16 mouse cellular contexts compared by ENCODE assay signal in the genomic region with DNA sequence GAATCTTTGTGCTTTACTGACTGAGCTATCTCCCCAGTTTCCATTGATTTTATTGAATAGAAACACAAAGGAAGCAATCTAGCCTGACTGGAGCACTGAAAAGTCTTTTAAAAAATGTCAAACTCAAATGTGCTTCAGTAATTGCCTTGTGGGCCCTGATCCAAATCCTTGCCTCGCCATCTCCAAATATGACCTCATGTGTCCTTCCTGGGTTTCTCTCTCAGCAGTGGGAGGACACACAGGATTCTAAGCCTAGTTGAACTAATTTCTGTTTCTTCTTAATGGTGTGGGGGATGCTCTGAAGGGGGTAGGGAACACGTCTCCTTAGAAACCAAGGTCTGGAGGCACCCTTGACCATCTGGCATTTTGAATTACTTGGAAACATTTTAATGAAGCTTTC. TPM values are rescaled to one million over a fixed set of nuclear protein-coding genes. Genes with fewer than 3 reads are reported as not detected.
A peak's percentile ranks its signal among the peaks of the same experiment; 100 is the strongest.
DNase-seq lines count a peak whose midpoint lies in the region; ATAC-seq and TF ChIP-seq lines count a peak whose summit lies in the region.
"Had no signal": no experiment of that assay in that cellular context is flagged by ENCODE, and none has a peak within 500 bp of the region (broad histone marks: within the 10 kb centered on the region; RNA-seq: fewer than 3 reads in every experiment).

No protein-coding gene starts in this region.

- WGBS in forebrain, embryonic 13.5 days, result 13% methylated on average over 2 of the region's 2 CpGs
- WGBS in forebrain, embryonic 15.5 days, result 7% methylated on average over 2 of the region's 2 CpGs
- 14% methylated on average over 2 of the region's 2 CpGs for WGBS in hindbrain, postnatal 0 days
- 60% methylated on average over 2 of the region's 2 CpGs for WGBS in hindbrain, embryonic 11.5 days
- WGBS in stomach, embryonic 16.5 days, result 33% methylated on average over 2 of the region's 2 CpGs

- H3K4me2 ChIP-seq in forebrain, embryonic 13.5 days, result no peak overlapping the region
- H3K4me2 ChIP-seq in forebrain, embryonic 15.5 days (replicated peaks), result no peak overlapping the region
- no peak overlapping the region for H3K4me2 ChIP-seq in hindbrain, postnatal 0 days (ENCODE audit: low read depth, low read length)
- no peak overlapping the region for H3K4me2 ChIP-seq in hindbrain, embryonic 11.5 days (replicated peaks; ENCODE audit: low read depth, low read length)
- H3K4me2 ChIP-seq in stomach, embryonic 16.5 days (ENCODE audit: low read depth, low read length), result no peak overlapping the region
- H3K4me2 ChIP-seq: hindbrain, embryonic 13.5 days; midbrain, embryonic 13.5 days; neural tube, embryonic 15.5 days had no signal

- TF ChIP-seq CTCF in hindbrain, postnatal 0 days (IDR thresholded peaks at IDR 0.05; ENCODE audit: low read depth), result no peak

- peaks cover 12% of the 10 kb centered on the region; the same call in 1 of the 2 replicates for H3K4me1 ChIP-seq in forebrain, embryonic 13.5 days
- H3K4me1 ChIP-seq in forebrain, embryonic 15.5 days, result peaks cover 10% of the 10 kb centered on the region; the same call in 1 of the 2 replicates
- no peaks in the 10 kb centered on the region for H3K4me1 ChIP-seq in hindbrain, postnatal 0 days (ENCODE audit: insufficient read depth, low read length)
- H3K4me1 ChIP-seq in hindbrain, embryonic 11.5 days (replicated peaks; ENCODE audit: control insufficient read depth, insufficient read depth, low read length), result no peaks in the 10 kb centered on the region
- peaks cover 3% of the 10 kb centered on the region; the same call in 1 of the 2 replicates for H3K4me1 ChIP-seq in stomach, embryonic 16.5 days (ENCODE audit: control insufficient read depth, insufficient read depth, low read length)
- H3K4me1 ChIP-seq: hindbrain, embryonic 13.5 days; neural tube, embryonic 15.5 days had no signal

- no peak overlapping the region for H3K4me3 ChIP-seq in forebrain, embryonic 13.5 days
- no peak overlapping the region for H3K4me3 ChIP-seq in forebrain, embryonic 15.5 days
- H3K4me3 ChIP-seq in hindbrain, postnatal 0 days (ENCODE audit: low read length), result no peak overlapping the region
- H3K4me3 ChIP-seq in hindbrain, embryonic 11.5 days (ENCODE audit: low read depth, low read length), result no peak overlapping the region
- H3K4me3 ChIP-seq in stomach, embryonic 16.5 days (replicated peaks; ENCODE audit: low read length), result no peak overlapping the region
- H3K4me3 ChIP-seq: erythroblast, embryonic 14.5 days; hindbrain, embryonic 13.5 days; midbrain, embryonic 13.5 days; neural tube, embryonic 15.5 days had no signal

- peak; percentile 57 for DNase-seq in hindbrain, postnatal 0 days (ENCODE audit: low spot score)
- no peak for DNase-seq in hindbrain, embryonic 11.5 days (ENCODE audit: low spot score)
- peak; percentile 35 for DNase-seq in ovary, postnatal 14 days (ENCODE audit: low spot score)
- DNase-seq in ovary, postnatal 36 days (ENCODE audit: low spot score), result no peak
- DNase-seq: lung, postnatal 36 days had no signal

- peak; percentile 61 for ATAC-seq in forebrain, embryonic 13.5 days
- ATAC-seq in forebrain, embryonic 15.5 days (replicated peaks), result no peak
- 0 out of 2 replicates have a peak, but pooled peaks have one; percentile 45 for ATAC-seq in hindbrain, postnatal 0 days
- no peak for ATAC-seq in hindbrain, embryonic 11.5 days (ENCODE audit: low FRiP score)
- peak; percentile 33; the same call in 1 of the 2 replicates for ATAC-seq in stomach, embryonic 16.5 days (ENCODE audit: insufficient read depth, low FRiP score)
- no peak for ATAC-seq in inflammation-experienced regulatory T-cells, adult 6 months
- ATAC-seq: midbrain, embryonic 13.5 days; Patski had no signal

- no peaks in the 10 kb centered on the region for H3K27me3 ChIP-seq in forebrain, embryonic 13.5 days
- H3K27me3 ChIP-seq in forebrain, embryonic 15.5 days, result no peaks in the 10 kb centered on the region
- no peaks in the 10 kb centered on the region for H3K27me3 ChIP-seq in hindbrain, postnatal 0 days (ENCODE audit: insufficient read depth, low read length)
- no peaks in the 10 kb centered on the region for H3K27me3 ChIP-seq in hindbrain, embryonic 11.5 days (ENCODE audit: control insufficient read depth, insufficient read depth, low read length)
- H3K27me3 ChIP-seq in stomach, embryonic 16.5 days (ENCODE audit: control insufficient read depth, insufficient read depth, low read length), result no peaks in the 10 kb centered on the region
- H3K27me3 ChIP-seq: hindbrain, embryonic 13.5 days; midbrain, embryonic 13.5 days; neural tube, embryonic 15.5 days had no signal

- H3K9ac ChIP-seq in forebrain, embryonic 13.5 days, result no peak overlapping the region
- H3K9ac ChIP-seq in forebrain, embryonic 15.5 days (replicated peaks), result no peak overlapping the region
- H3K9ac ChIP-seq in hindbrain, postnatal 0 days (replicated peaks; ENCODE audit: low read length), result no peak overlapping the region
- no peak overlapping the region for H3K9ac ChIP-seq in hindbrain, embryonic 11.5 days (ENCODE audit: low read depth, low read length)
- H3K9ac ChIP-seq in stomach, embryonic 16.5 days (ENCODE audit: low read length), result no peak overlapping the region
- H3K9ac ChIP-seq: hindbrain, embryonic 13.5 days; midbrain, embryonic 13.5 days; neural tube, embryonic 15.5 days had no signal

- no peak overlapping the region for H3K27ac ChIP-seq in forebrain, embryonic 13.5 days
- no peak overlapping the region for H3K27ac ChIP-seq in forebrain, embryonic 15.5 days (replicated peaks)
- H3K27ac ChIP-seq in hindbrain, postnatal 0 days, result no peak overlapping the region
- H3K27ac ChIP-seq in hindbrain, embryonic 11.5 days (ENCODE audit: low read depth, low read length), result no peak overlapping the region
- no peak overlapping the region for H3K27ac ChIP-seq in stomach, embryonic 16.5 days (ENCODE audit: low read length)
- H3K27ac ChIP-seq: hindbrain, embryonic 13.5 days; midbrain, embryonic 13.5 days; neural tube, embryonic 15.5 days had no signal

- no peaks in the 10 kb centered on the region for H3K9me3 ChIP-seq in forebrain, embryonic 13.5 days (replicated peaks)
- no peaks in the 10 kb centered on the region for H3K9me3 ChIP-seq in forebrain, embryonic 15.5 days
- no peaks in the 10 kb centered on the region for H3K9me3 ChIP-seq in hindbrain, postnatal 0 days (ENCODE audit: low read length)
- no peaks in the 10 kb centered on the region for H3K9me3 ChIP-seq in hindbrain, embryonic 11.5 days (ENCODE audit: control insufficient read depth, low read length)
- H3K9me3 ChIP-seq in stomach, embryonic 16.5 days (replicated peaks; ENCODE audit: control insufficient read depth, low read length), result no peaks in the 10 kb centered on the region
- H3K9me3 ChIP-seq: hindbrain, embryonic 13.5 days; midbrain, embryonic 13.5 days; neural tube, embryonic 15.5 days had no signal

- H3K36me3 ChIP-seq in forebrain, embryonic 13.5 days (ENCODE audit: poor library complexity, severe bottlenecking), result no peaks in the 10 kb centered on the region
- H3K36me3 ChIP-seq in forebrain, embryonic 15.5 days, result no peaks in the 10 kb centered on the region
- H3K36me3 ChIP-seq in hindbrain, postnatal 0 days (ENCODE audit: insufficient read depth, low read length), result no peaks in the 10 kb centered on the region
- no peaks in the 10 kb centered on the region for H3K36me3 ChIP-seq in hindbrain, embryonic 11.5 days (ENCODE audit: control insufficient read depth, insufficient read depth, low read length)
- H3K36me3 ChIP-seq in stomach, embryonic 16.5 days (ENCODE audit: control insufficient read depth, insufficient read depth, low read length), result no peaks in the 10 kb centered on the region
- H3K36me3 ChIP-seq: hindbrain, embryonic 13.5 days; midbrain, embryonic 13.5 days; neural tube, embryonic 15.5 days had no signal

RNA-seq across cellular contexts. Expression of a gene that starts 22.3 kb away (rescaled TPM):
- 0.11 TPM in 1 of 2 replicates, not detected in the other for polyA plus RNA-seq in forebrain, embryonic 13.5 days (2015; fragmentation: Nextera tagmentation; extraction: Ambion mirVana)
- polyA plus RNA-seq in forebrain, embryonic 15.5 days (2015; fragmentation: Nextera tagmentation; extraction: Ambion mirVana), result 0.33 and 0.49 TPM in 2 replicates
- 0.65 and 1.3 TPM in 2 replicates for total RNA-seq in hindbrain, postnatal 0 days (2014; rRNA removed)
- 1.4 and 1.5 TPM in 2 replicates for polyA plus RNA-seq in hindbrain, postnatal 0 days (2015; fragmentation: Nextera tagmentation; extraction: Ambion mirVana)
- polyA plus RNA-seq in hindbrain, embryonic 11.5 days (2014; fragmentation: Nextera tagmentation; extraction: Ambion mirVana), result 0.11 TPM in 1 of 2 replicates, not detected in the other
- 0.49 and 0.50 TPM in 2 replicates for polyA plus RNA-seq in stomach, embryonic 16.5 days (2015; fragmentation: Nextera tagmentation; extraction: Ambion mirVana)
- polyA plus RNA-seq in inflammation-experienced regulatory T-cells, adult 6 months (2017; shearing (Covaris generic)), result not detected
- polyA plus RNA-seq: erythroblast, embryonic 14.5 days; liver, adult 2 months; midbrain, embryonic 13.5 days; Patski had no signal

RNA-seq across cellular contexts. Expression of a gene that starts 54.0 kb away (rescaled TPM):
- 0.71 and 7.2 TPM in 2 replicates for polyA plus RNA-seq in forebrain, embryonic 13.5 days (2015; fragmentation: Nextera tagmentation; extraction: Ambion mirVana)
- polyA plus RNA-seq in forebrain, embryonic 15.5 days (2015; fragmentation: Nextera tagmentation; extraction: Ambion mirVana), result 0.80 and 1.0 TPM in 2 replicates
- not detected in 2 replicates for total RNA-seq in hindbrain, postnatal 0 days (2014; rRNA removed)
- not detected in 2 replicates for polyA plus RNA-seq in hindbrain, postnatal 0 days (2015; fragmentation: Nextera tagmentation; extraction: Ambion mirVana)
- 0.18 TPM in 1 of 2 replicates, not detected in the other for polyA plus RNA-seq in hindbrain, embryonic 11.5 days (2014; fragmentation: Nextera tagmentation; extraction: Ambion mirVana)
- polyA plus RNA-seq in stomach, embryonic 16.5 days (2015; fragmentation: Nextera tagmentation; extraction: Ambion mirVana), result 3,948 and 4,083 TPM in 2 replicates
- polyA plus RNA-seq in inflammation-experienced regulatory T-cells, adult 6 months (2017; shearing (Covaris generic)), result not detected
- total RNA-seq: left cerebral cortex, adult 8-10 months had no signal
- polyA plus RNA-seq: erythroblast, embryonic 14.5 days; Patski had no signal

Comparison
In these comparisons a context has a peak if more than half of its experiments do, and no peak if none do; other contexts are left out.
1. ATAC-seq: peak in forebrain, embryonic 13.5 days (single experiment), hindbrain, postnatal 0 days (single experiment) and stomach, embryonic 16.5 days (single experiment); none in forebrain, embryonic 15.5 days (single experiment), hindbrain, embryonic 11.5 days (single experiment) and inflammation-experienced regulatory T-cells, adult 6 months (single experiment).
2. DNase-seq: peak in hindbrain, postnatal 0 days (single experiment) and ovary, postnatal 14 days (single experiment); none in hindbrain, embryonic 11.5 days (single experiment) and ovary, postnatal 36 days (single experiment).
3. RNA of a gene that starts 54.0 kb away (polyA plus RNA-seq): 3,948 to 4,083 TPM in stomach, embryonic 16.5 days; 0.71 to 7.2 TPM in forebrain, embryonic 13.5 days, 0.80 to 1.0 TPM in forebrain, embryonic 15.5 days, not detected in hindbrain, postnatal 0 days, 0.18 TPM in hindbrain, embryonic 11.5 days and not detected in inflammation-experienced regulatory T-cells, adult 6 months; every median in the first group is over 100 times any median in the second.